Mouse (Mus musculus) stomach, embryonic 14.5 days (tissue): ENCODE measurements around the gene Cnppd1. TPM values are rescaled to one million over a fixed set of nuclear protein-coding genes. Genes with fewer than 3 reads are reported as not detected.

Source experiments
- ATAC-seq: fragments of 200-750 bp; cut with Nextera tagmentation; 2 replicates; pipeline ENCODE4 v1.8.0; 2017; ENCODE audit warnings: low read depth, moderate TSS enrichment; ENCODE audit not compliant: insufficient number of reproducible peaks, insufficient read depth, low FRiP score
- H3K27ac ChIP-seq: fragments of 300-500 bp; sonication (generic); 2 replicates; pipeline ENCODE4 v1.5.1; 2014; ENCODE audit warnings: mild to moderate bottlenecking, low read length, moderate library complexity, mixed read lengths
- H3K27me3 ChIP-seq: fragments of 300-500 bp; sonication (generic); 2 replicates; pipeline ENCODE4 v1.6.1; 2014; ENCODE audit warnings: low read length, control low read depth, mixed read lengths; ENCODE audit not compliant: control insufficient read depth, insufficient read depth
- H3K36me3 ChIP-seq: fragments of 300-500 bp; sonication (generic); 2 replicates; pipeline ENCODE4 v1.6.1; 2014; ENCODE audit warnings: mild to moderate bottlenecking, control low read depth, low read length, moderate library complexity, mixed read lengths; ENCODE audit not compliant: control insufficient read depth, insufficient read depth
- H3K4me1 ChIP-seq: fragments of 300-500 bp; sonication (generic); 2 replicates; pipeline ENCODE4 v1.6.1; 2014; ENCODE audit warnings: low read length, control low read depth, mixed read lengths; ENCODE audit not compliant: control insufficient read depth, insufficient read depth
- H3K4me2 ChIP-seq: fragments of 300-500 bp; sonication (generic); replicated peaks from 2 replicates; pipeline ENCODE4 v1.6.1; 2014; ENCODE audit warnings: low read depth, low read length, control low read depth
- H3K4me3 ChIP-seq: fragments of 300-500 bp; sonication (generic); 2 replicates; pipeline ENCODE4 v1.5.1; 2014; ENCODE audit warnings: low read depth, low read length, control low read depth
- H3K9ac ChIP-seq: fragments of 300-500 bp; sonication (generic); replicated peaks from 2 replicates; pipeline ENCODE4 v1.6.1; 2014; ENCODE audit warnings: low read depth, mild to moderate bottlenecking, control low read depth, low read length, moderate library complexity, mixed read lengths
- H3K9me3 ChIP-seq: fragments of 300-500 bp; sonication (generic); 2 replicates; pipeline ENCODE4 v1.6.1; 2016; ENCODE audit warnings: low read depth, low read length, control low read depth; ENCODE audit not compliant: control insufficient read depth
- WGBS: fragments of 180-500 bp; shearing (Covaris S2); extraction: QIAGEN DNeasy Blood & Tissue Kit; methylation state at CpG from one replicate; pipeline ENCODE4 v1.1.7; 2014; 5-methylcytosine and 5-hydroxymethylcytosine counted together
- polyA plus RNA-seq: library from polyadenylated mRNA; unstranded; fragments of >200 nt; fragmentation: Nextera tagmentation; extraction: Ambion mirVana; gene quantifications from 2 replicates; pipeline ENCODE4 v1.2.1, GENCODE M21; 2014

The Cnppd1 gene
- polyA plus RNA-seq, 1 experiment from 2014 or later, result 37.1 TPM

DNA sequence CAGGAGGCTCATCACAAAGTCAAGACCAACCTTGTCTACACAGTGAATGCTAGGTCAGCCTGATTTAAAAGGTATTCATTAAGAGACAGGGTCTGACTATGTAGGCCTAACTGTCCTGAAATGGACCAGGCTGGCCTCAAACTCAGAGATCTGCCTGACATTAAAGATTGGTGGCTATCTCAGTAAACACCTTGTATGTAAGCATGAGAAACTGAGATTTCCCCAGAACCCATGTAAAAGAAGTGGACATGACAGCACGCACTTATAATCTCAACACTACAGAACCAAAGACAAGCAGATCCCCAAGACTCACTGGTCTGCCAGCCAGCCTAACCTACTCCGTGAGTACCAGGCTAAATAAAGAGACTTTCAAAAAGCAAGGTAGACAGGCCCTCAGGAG is 4.1 kb downstream of the Cnppd1 start:
- WGBS, result 95% methylated on average over 2 of the region's 2 CpGs
- Histone ChIP-seq H3K36me3 (peaks cover 34% of the 10 kb centered on the region), H3K9ac (no peak overlapping the region), H3K4me3 (no peak overlapping the region), H3K4me2 (no peak overlapping the region), H3K27me3 (no peaks in the 10 kb centered on the region), H3K4me1 (peaks cover 8% of the 10 kb centered on the region; the same call in 1 of the 2 replicates), H3K27ac (no peak overlapping the region), H3K9me3 (no peaks in the 10 kb centered on the region)
- no peak for ATAC-seq

DNA sequence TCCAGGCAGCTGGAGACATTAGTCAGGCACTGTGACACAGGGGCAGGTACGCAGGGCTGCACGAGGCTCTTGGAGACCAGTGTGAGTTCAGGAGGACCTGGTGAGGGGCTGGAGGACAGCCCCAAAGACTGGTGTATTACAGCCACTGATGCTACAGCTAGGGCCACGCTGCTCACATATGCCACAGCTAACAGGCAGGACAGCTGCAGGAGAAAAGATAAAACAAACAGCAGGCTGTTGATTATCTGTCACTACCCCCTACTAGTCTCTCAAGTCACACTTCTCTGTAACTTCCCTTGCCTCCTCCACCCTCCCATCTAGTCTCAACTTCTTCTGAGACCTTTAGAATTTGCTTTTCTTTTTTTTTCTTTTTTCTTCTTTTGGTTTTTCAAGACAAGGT is 5.8 kb downstream of the Cnppd1 start:
- no peak overlapping the region for H3K4me3 ChIP-seq
- WGBS, result 39% methylated on average over 3 of the region's 3 CpGs
- H3K27ac ChIP-seq, result no peak overlapping the region
- no peak overlapping the region for H3K9ac ChIP-seq
- H3K27me3 ChIP-seq, result no peaks in the 10 kb centered on the region
- peaks cover 34% of the 10 kb centered on the region for H3K36me3 ChIP-seq
- ATAC-seq, result peak; percentile 28; the same call in 1 of the 2 replicates
- H3K4me1 ChIP-seq, result peaks cover 6% of the 10 kb centered on the region; the same call in 1 of the 2 replicates
- H3K4me2 ChIP-seq, result no peak overlapping the region
- no peaks in the 10 kb centered on the region for H3K9me3 ChIP-seq

DNA sequence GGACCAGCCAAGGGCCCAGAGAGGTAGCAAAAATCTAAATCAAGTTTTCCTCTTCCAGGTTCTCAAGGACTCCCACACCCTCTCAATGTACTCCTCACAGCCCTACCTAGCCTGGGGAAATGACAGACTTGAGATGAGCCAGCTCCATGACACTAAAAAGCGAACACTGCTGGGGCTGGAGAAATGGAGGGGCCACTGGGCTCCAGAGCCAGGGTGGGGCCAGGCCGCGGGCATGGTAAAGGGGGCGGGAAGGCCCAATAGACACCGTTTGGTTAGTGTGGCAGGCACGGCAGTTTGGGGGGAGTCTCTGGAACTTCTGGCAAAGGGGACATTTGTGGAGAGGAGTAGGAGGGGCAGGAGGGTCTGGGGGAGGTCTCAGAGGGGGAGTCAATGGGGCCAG is 6.2 kb downstream of the Cnppd1 start:
- H3K27me3 ChIP-seq, result no peaks in the 10 kb centered on the region
- H3K4me3 ChIP-seq, result no peak overlapping the region
- no peak for ATAC-seq
- H3K4me1 ChIP-seq, result peaks cover 6% of the 10 kb centered on the region; the same call in 1 of the 2 replicates
- no peak overlapping the region for H3K9ac ChIP-seq
- H3K36me3 ChIP-seq, result peaks cover 34% of the 10 kb centered on the region
- H3K4me2 ChIP-seq, result no peak overlapping the region
- no peaks in the 10 kb centered on the region for H3K9me3 ChIP-seq
- 60% methylated on average over 6 of the region's 6 CpGs for WGBS
- no peak overlapping the region for H3K27ac ChIP-seq

DNA sequence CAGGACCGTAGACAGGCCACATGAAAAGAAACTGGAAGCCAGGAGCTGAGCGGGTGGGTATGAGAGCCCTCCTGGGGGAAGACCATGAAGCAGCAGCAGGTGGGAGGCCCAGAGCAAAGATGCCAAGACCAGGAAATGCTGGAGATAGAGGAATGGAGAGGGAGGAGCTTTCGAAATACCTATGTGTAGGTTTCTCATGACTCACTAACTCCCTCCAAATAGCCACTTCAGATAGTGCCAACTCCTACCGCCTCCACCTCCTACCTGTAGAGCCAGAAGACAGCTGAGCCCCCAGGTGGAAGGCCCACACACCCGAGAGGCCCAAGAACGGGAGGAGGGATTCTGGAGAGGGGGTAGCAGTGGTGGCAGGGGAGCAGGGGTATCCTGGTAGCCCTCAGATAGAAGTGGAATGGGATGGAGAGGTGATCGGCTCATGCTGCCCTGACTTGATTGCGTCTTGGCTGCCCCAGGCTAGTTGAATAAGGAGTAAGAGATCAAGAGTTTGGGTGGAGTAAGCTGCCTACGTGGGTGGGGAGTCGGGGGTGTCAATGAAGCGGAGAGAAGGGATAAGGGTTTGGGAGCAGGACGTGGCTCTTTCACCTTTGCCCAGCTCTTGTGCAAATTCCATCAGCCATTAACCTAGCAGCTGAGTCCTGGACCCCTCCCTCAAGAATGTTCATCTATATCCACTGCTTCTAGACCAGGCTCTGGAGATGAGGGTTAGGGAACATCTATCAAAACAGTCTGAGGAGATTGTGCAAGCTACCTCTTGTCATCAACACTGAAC is 8.9 kb downstream of the Cnppd1 start, which contains the start of gene Slc23a3:
Gene Slc23a3 (minus strand): TSS at position 470 of the 787 bp plus-strand sequence.
- no peaks in the 10 kb centered on the region for H3K27me3 ChIP-seq
- H3K9ac ChIP-seq, result no peak within 1 kb of the TSS
- no peak within 1 kb of the TSS for H3K4me3 ChIP-seq
- ATAC-seq, result no peak; the same call in 1 of the 2 replicates
- H3K4me1 ChIP-seq, result no peaks in the 10 kb centered on the region
- H3K4me2 ChIP-seq, result no peak within 1 kb of the TSS
- H3K9me3 ChIP-seq, result no peaks in the 10 kb centered on the region
- no peak within 1 kb of the TSS for H3K27ac ChIP-seq
- 49% methylated on average over 12 of the region's 12 CpGs for WGBS
- peaks cover 24% of the 10 kb centered on the region; the same call in 1 of the 2 replicates for H3K36me3 ChIP-seq

DNA sequence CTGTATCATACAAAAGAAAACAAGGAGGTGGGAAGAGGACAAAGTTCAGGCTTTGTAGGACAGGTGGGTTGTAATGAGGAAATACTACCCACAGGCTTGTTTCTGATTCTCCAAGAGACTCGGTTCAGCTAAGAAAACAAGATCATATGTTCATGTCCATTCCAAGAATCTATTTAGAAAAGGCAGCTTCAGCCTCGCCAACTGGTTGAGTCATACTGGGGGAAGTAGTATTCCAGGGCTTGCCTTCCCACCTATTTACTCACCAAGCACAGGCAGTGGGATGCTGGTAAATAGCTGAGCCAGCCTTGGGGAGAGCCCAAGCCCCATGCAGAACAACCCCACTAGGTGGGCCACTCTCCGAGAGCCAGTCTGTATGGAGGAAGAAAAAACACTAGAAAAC is 13.9 kb downstream of the Cnppd1 start:
- no peak for ATAC-seq
- H3K9ac ChIP-seq, result no peak overlapping the region
- WGBS, result 74% methylated on average over 3 of the region's 3 CpGs
- H3K4me3 ChIP-seq, result no peak overlapping the region
- no peak overlapping the region for H3K4me2 ChIP-seq
- H3K27me3 ChIP-seq, result no peaks in the 10 kb centered on the region
- H3K27ac ChIP-seq, result no peak overlapping the region
- peaks cover 6% of the 10 kb centered on the region; the same call in 1 of the 2 replicates for H3K4me1 ChIP-seq
- no peaks in the 10 kb centered on the region for H3K36me3 ChIP-seq
- no peaks in the 10 kb centered on the region for H3K9me3 ChIP-seq

DNA sequence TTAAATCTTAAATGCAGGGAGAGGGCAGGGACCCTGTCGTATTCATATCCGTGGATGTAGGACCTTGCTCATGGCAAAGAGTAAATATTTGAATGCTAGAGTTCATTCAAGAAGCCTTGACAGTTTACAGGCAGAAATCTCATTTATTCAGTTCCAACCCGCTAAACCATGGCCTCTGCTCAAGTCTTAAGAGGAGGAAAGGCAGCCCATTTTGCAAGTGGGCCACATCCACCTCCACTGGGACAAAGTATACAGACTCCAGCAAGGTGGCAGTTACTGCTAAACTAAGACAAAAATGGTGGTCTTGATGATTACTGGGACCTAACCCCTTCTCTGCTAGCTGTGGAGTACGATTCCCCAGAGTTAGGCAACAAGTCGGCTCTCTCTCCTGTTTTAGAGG is 17.1 kb downstream of the Cnppd1 start:
- H3K9me3 ChIP-seq, result no peaks in the 10 kb centered on the region
- peaks cover 6% of the 10 kb centered on the region; the same call in 1 of the 2 replicates for H3K4me1 ChIP-seq
- 27% methylated on average over 5 of the region's 5 CpGs for WGBS
- peak overlapping the region; percentile 41 for H3K4me2 ChIP-seq
- H3K9ac ChIP-seq, result no peak overlapping the region
- no peaks in the 10 kb centered on the region for H3K36me3 ChIP-seq
- H3K27me3 ChIP-seq, result no peaks in the 10 kb centered on the region
- no peak for ATAC-seq
- peak overlapping the region; percentile 94 for H3K27ac ChIP-seq
- peak overlapping the region; percentile 27 for H3K4me3 ChIP-seq

DNA sequence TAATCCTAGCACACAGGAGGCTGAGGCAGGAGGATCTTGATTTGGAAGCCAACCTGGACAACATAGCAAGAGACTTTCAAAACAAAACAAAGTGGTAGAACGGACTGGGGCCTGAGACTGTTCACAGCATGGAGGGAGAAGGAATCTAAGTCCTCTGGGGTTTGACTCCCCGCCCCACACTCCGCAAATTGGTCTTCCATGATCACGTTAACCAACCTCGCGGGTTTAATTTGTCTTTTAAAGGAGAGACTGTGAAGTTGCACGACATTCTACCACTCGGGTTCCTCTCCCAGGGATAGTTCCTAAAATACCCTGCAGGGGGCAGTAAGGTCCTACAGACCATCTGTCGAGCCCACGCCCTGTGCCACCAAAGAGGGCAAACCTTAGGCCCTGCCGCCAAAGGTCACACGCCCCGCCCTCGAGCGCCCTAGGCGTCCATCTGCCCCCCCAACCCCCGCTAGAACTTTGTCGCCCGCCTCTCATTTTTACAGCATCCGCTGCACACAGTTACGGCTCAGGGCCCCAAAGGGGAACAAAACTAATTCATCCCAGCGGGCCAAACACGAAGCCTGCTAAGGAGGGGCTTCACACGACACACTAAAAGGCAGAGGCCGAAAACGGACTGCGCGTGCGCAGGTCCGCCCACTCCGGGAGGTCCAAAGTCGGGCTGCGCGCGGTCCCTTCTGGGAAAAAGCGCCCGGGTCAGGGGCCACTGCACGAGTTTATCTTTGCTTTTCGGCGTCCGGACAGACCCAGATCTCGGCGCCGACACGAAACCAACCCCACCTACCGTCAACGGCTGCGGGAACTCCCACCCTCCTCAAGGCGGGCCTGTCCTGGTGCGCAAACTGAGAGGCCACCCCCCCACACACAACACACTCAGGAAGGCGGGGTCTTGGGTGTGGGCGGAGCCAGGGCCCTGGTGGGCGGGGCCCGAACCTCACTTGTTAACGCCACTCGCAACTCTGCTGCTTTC is 17.9 kb downstream of the Cnppd1 start, which contains the start of gene Nhej1:
Gene Nhej1 (minus strand): TSS at position 855 of the 976 bp plus-strand sequence.
- Histone ChIP-seq H3K27ac (peak within 1 kb of the TSS; percentile 94), H3K4me2 (peak within 1 kb of the TSS; percentile 46), H3K4me1 (peaks cover 6% of the 10 kb centered on the region; the same call in 1 of the 2 replicates), H3K9ac (peak within 1 kb of the TSS; percentile 33; the same call in 1 of the 2 replicates), H3K4me3 (peak within 1 kb of the TSS; percentile 27), H3K27me3 (no peaks in the 10 kb centered on the region), H3K9me3 (no peaks in the 10 kb centered on the region), H3K36me3 (no peaks in the 10 kb centered on the region)
- ATAC-seq, result peak; percentile 95
- WGBS, result 1% methylated on average over 56 of the region's 56 CpGs

DNA sequence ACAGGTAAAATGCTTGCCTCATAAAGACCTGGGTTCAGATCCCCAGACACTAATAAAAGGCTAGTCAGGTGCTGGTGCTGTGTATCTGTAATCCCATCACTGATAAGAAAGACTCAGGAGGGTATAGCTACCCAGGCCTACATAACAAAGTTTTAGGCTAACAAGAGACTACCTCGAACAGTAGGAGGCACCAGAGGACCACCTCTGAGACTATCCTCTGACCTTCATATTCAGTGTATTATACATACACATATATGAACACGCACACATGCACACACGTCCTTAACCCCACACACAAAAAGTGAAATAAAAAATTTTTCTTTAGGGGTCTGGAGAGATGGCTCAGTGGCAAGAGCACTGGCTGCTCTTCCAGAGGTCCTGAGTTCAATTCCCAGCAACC is 20.3 kb downstream of the Cnppd1 start:
- Histone ChIP-seq H3K4me2 (no peak overlapping the region), H3K9me3 (no peaks in the 10 kb centered on the region), H3K36me3 (no peaks in the 10 kb centered on the region), H3K27me3 (no peaks in the 10 kb centered on the region), H3K4me1 (peaks cover 6% of the 10 kb centered on the region; the same call in 1 of the 2 replicates), H3K27ac (no peak overlapping the region), H3K4me3 (no peak overlapping the region), H3K9ac (no peak overlapping the region)
- ATAC-seq, result no peak
- WGBS, result 76% methylated on average over 3 of the region's 3 CpGs
